Mouse (Mus musculus): ENCODE data around the gene Tas2r143. TPM values are rescaled to one million over a fixed set of nuclear protein-coding genes. Genes with fewer than 3 reads are reported as not detected.
A peak's percentile ranks its signal among the peaks of the same experiment; 100 is the strongest.

Gene Tas2r143
- polyA plus RNA-seq, 1 experiment from 2014 or later = not detected

GRCm38 (mm10) chr6:42373669-42374430 lies 26.2 kb upstream of the Tas2r143 start:
- no peak overlapping the region for H3K27ac ChIP-seq (ENCODE audit: low read length)
- no peak for ATAC-seq (replicated peaks; ENCODE audit: extremely low read depth, insufficient read depth, low FRiP score)
- H3K4me2 ChIP-seq (ENCODE audit: low read depth, low read length) = peak overlapping the region; percentile 96
- no peaks in the 10 kb centered on the region for H3K36me3 ChIP-seq (ENCODE audit: control insufficient read depth, insufficient read depth)
- H3K9me3 ChIP-seq (replicated peaks; ENCODE audit: control insufficient read depth, low read length) = no peaks in the 10 kb centered on the region
- H3K4me1 ChIP-seq (ENCODE audit: control insufficient read depth, insufficient read depth, low read length) = peaks cover 43% of the 10 kb centered on the region
- H3K9ac ChIP-seq (ENCODE audit: low read length) = peak overlapping the region; percentile 76
- H3K4me3 ChIP-seq (ENCODE audit: low read length) = peak overlapping the region; percentile 66
- H3K27me3 ChIP-seq (ENCODE audit: control insufficient read depth, insufficient read depth, low read length) = no peaks in the 10 kb centered on the region
- WGBS = 36% methylated on average over 7 of the region's 7 CpGs

- Histone ChIP-seq H3K9ac (ENCODE audit: low read length) (no peak overlapping the region), H3K4me2 (ENCODE audit: low read depth, low read length) (no peak overlapping the region), H3K27me3 (ENCODE audit: control insufficient read depth, insufficient read depth, low read length) (no peaks in the 10 kb centered on the region), H3K9me3 (replicated peaks; ENCODE audit: control insufficient read depth, low read length) (no peaks in the 10 kb centered on the region), H3K36me3 (ENCODE audit: control insufficient read depth, insufficient read depth) (no peaks in the 10 kb centered on the region), H3K4me3 (ENCODE audit: low read length) (no peak overlapping the region), H3K4me1 (ENCODE audit: control insufficient read depth, insufficient read depth, low read length) (peaks cover 40% of the 10 kb centered on the region), H3K27ac (ENCODE audit: low read length) (peak overlapping the region; percentile 55; the same call in 1 of the 2 replicates)
- WGBS = 26% methylated on average over 4 of the region's 4 CpGs
- peak; percentile 25; the same call in 1 of the 2 replicates for ATAC-seq (replicated peaks; ENCODE audit: extremely low read depth, insufficient read depth, low FRiP score)
These were observed 25.3 kb upstream of the Tas2r143 start for GRCm38 (mm10) chr6:42374701-42375100.

- no peak overlapping the region for H3K4me3 ChIP-seq (ENCODE audit: low read length)
- peaks cover 36% of the 10 kb centered on the region for H3K4me1 ChIP-seq (ENCODE audit: control insufficient read depth, insufficient read depth, low read length)
- 76% methylated on average over 2 of the region's 2 CpGs for WGBS
- ATAC-seq (replicated peaks; ENCODE audit: extremely low read depth, insufficient read depth, low FRiP score) = no peak
- no peaks in the 10 kb centered on the region for H3K9me3 ChIP-seq (replicated peaks; ENCODE audit: control insufficient read depth, low read length)
- peak overlapping the region; percentile 41 for H3K27ac ChIP-seq (ENCODE audit: low read length)
- H3K36me3 ChIP-seq (ENCODE audit: control insufficient read depth, insufficient read depth) = no peaks in the 10 kb centered on the region
- no peak overlapping the region for H3K9ac ChIP-seq (ENCODE audit: low read length)
- H3K27me3 ChIP-seq (ENCODE audit: control insufficient read depth, insufficient read depth, low read length) = no peaks in the 10 kb centered on the region
- no peak overlapping the region for H3K4me2 ChIP-seq (ENCODE audit: low read depth, low read length)
These were observed 24.9 kb upstream of the Tas2r143 start for GRCm38 (mm10) chr6:42375131-42375530.

- Histone ChIP-seq H3K27ac (ENCODE audit: low read length) (peak overlapping the region; percentile 41), H3K4me2 (ENCODE audit: low read depth, low read length) (no peak overlapping the region), H3K27me3 (ENCODE audit: control insufficient read depth, insufficient read depth, low read length) (no peaks in the 10 kb centered on the region), H3K4me3 (ENCODE audit: low read length) (no peak overlapping the region), H3K36me3 (ENCODE audit: control insufficient read depth, insufficient read depth) (no peaks in the 10 kb centered on the region), H3K9ac (ENCODE audit: low read length) (0 out of 2 replicates have a peak overlapping the region, but pooled peaks have one; percentile 7), H3K4me1 (ENCODE audit: control insufficient read depth, insufficient read depth, low read length) (peaks cover 34% of the 10 kb centered on the region), H3K9me3 (replicated peaks; ENCODE audit: control insufficient read depth, low read length) (no peaks in the 10 kb centered on the region)
- 22% methylated on average over 4 of the region's 4 CpGs for WGBS
- ATAC-seq (replicated peaks; ENCODE audit: extremely low read depth, insufficient read depth, low FRiP score) = peak; percentile 4; the same call in 1 of the 2 replicates
These were observed 24.0 kb upstream of the Tas2r143 start for GRCm38 (mm10) chr6:42376016-42376415.

- H3K9me3 ChIP-seq (replicated peaks; ENCODE audit: control insufficient read depth, low read length) = no peaks in the 10 kb centered on the region
- no peaks in the 10 kb centered on the region for H3K27me3 ChIP-seq (ENCODE audit: control insufficient read depth, insufficient read depth, low read length)
- H3K27ac ChIP-seq (ENCODE audit: low read length) = peak overlapping the region; percentile 41
- H3K36me3 ChIP-seq (ENCODE audit: control insufficient read depth, insufficient read depth) = no peaks in the 10 kb centered on the region
- no peak overlapping the region for H3K4me2 ChIP-seq (ENCODE audit: low read depth, low read length)
- H3K4me1 ChIP-seq (ENCODE audit: control insufficient read depth, insufficient read depth, low read length) = peaks cover 39% of the 10 kb centered on the region
- 0 out of 2 replicates have a peak overlapping the region, but pooled peaks have one; percentile 7 for H3K9ac ChIP-seq (ENCODE audit: low read length)
- no peak for ATAC-seq (replicated peaks; ENCODE audit: extremely low read depth, insufficient read depth, low FRiP score)
- WGBS = 59% methylated on average over 6 of the region's 6 CpGs
- no peak overlapping the region for H3K4me3 ChIP-seq (ENCODE audit: low read length)
These were observed 23.5 kb upstream of the Tas2r143 start for GRCm38 (mm10) chr6:42376504-42377019.

- no peaks in the 10 kb centered on the region for H3K9me3 ChIP-seq (replicated peaks; ENCODE audit: control insufficient read depth, low read length)
- peaks cover 43% of the 10 kb centered on the region for H3K4me1 ChIP-seq (ENCODE audit: control insufficient read depth, insufficient read depth, low read length)
- ATAC-seq (replicated peaks; ENCODE audit: extremely low read depth, insufficient read depth, low FRiP score) = no peak
- no peak overlapping the region for H3K27ac ChIP-seq (ENCODE audit: low read length)
- WGBS = 87% methylated on average over 5 of the region's 5 CpGs
- no peak overlapping the region for H3K4me2 ChIP-seq (ENCODE audit: low read depth, low read length)
- H3K27me3 ChIP-seq (ENCODE audit: control insufficient read depth, insufficient read depth, low read length) = no peaks in the 10 kb centered on the region
- no peak overlapping the region for H3K4me3 ChIP-seq (ENCODE audit: low read length)
- no peaks in the 10 kb centered on the region for H3K36me3 ChIP-seq (ENCODE audit: control insufficient read depth, insufficient read depth)
- no peak overlapping the region for H3K9ac ChIP-seq (ENCODE audit: low read length)
These were observed 22.8 kb upstream of the Tas2r143 start for GRCm38 (mm10) chr6:42377280-42377679.

- Histone ChIP-seq H3K27me3 (ENCODE audit: control insufficient read depth, insufficient read depth, low read length) (no peaks in the 10 kb centered on the region), H3K4me1 (ENCODE audit: control insufficient read depth, insufficient read depth, low read length) (peaks cover 33% of the 10 kb centered on the region), H3K9me3 (replicated peaks; ENCODE audit: control insufficient read depth, low read length) (no peaks in the 10 kb centered on the region), H3K9ac (ENCODE audit: low read length) (no peak overlapping the region), H3K27ac (ENCODE audit: low read length) (no peak overlapping the region), H3K4me3 (ENCODE audit: low read length) (no peak overlapping the region), H3K4me2 (ENCODE audit: low read depth, low read length) (no peak overlapping the region), H3K36me3 (ENCODE audit: control insufficient read depth, insufficient read depth) (no peaks in the 10 kb centered on the region)
- 53% methylated on average over 3 of the region's 3 CpGs for WGBS
- ATAC-seq (replicated peaks; ENCODE audit: extremely low read depth, insufficient read depth, low FRiP score) = no peak
These were observed 20.5 kb upstream of the Tas2r143 start for GRCm38 (mm10) chr6:42379551-42379950.

- Histone ChIP-seq H3K4me3 (ENCODE audit: low read length) (no peak overlapping the region), H3K27ac (ENCODE audit: low read length) (peak overlapping the region; percentile 25; the same call in 1 of the 2 replicates), H3K4me1 (ENCODE audit: control insufficient read depth, insufficient read depth, low read length) (peaks cover 25% of the 10 kb centered on the region), H3K9ac (ENCODE audit: low read length) (no peak overlapping the region), H3K4me2 (ENCODE audit: low read depth, low read length) (no peak overlapping the region), H3K9me3 (replicated peaks; ENCODE audit: control insufficient read depth, low read length) (no peaks in the 10 kb centered on the region), H3K36me3 (ENCODE audit: control insufficient read depth, insufficient read depth) (no peaks in the 10 kb centered on the region), H3K27me3 (ENCODE audit: control insufficient read depth, insufficient read depth, low read length) (no peaks in the 10 kb centered on the region)
- WGBS = 26% methylated on average over 8 of the region's 8 CpGs
- ATAC-seq (replicated peaks; ENCODE audit: extremely low read depth, insufficient read depth, low FRiP score) = no peak
These were observed 19.5 kb upstream of the Tas2r143 start for GRCm38 (mm10) chr6:42380416-42381144.

GRCm38 (mm10) chr6:42381221-42381620 lies 18.8 kb upstream of the Tas2r143 start:
- no peaks in the 10 kb centered on the region for H3K27me3 ChIP-seq (ENCODE audit: control insufficient read depth, insufficient read depth, low read length)
- no peaks in the 10 kb centered on the region for H3K9me3 ChIP-seq (replicated peaks; ENCODE audit: control insufficient read depth, low read length)
- no peak for ATAC-seq (replicated peaks; ENCODE audit: extremely low read depth, insufficient read depth, low FRiP score)
- WGBS = 68% methylated on average over 2 of the region's 2 CpGs
- H3K4me2 ChIP-seq (ENCODE audit: low read depth, low read length) = no peak overlapping the region
- peaks cover 21% of the 10 kb centered on the region for H3K4me1 ChIP-seq (ENCODE audit: control insufficient read depth, insufficient read depth, low read length)
- H3K4me3 ChIP-seq (ENCODE audit: low read length) = no peak overlapping the region
- peak overlapping the region; percentile 86 for H3K27ac ChIP-seq (ENCODE audit: low read length)
- H3K36me3 ChIP-seq (ENCODE audit: control insufficient read depth, insufficient read depth) = no peaks in the 10 kb centered on the region
- H3K9ac ChIP-seq (ENCODE audit: low read length) = peak overlapping the region; percentile 41
